Mouse (Mus musculus): ENCODE measurements around the gene Abhd5. TPM values are rescaled to one million over a fixed set of nuclear protein-coding genes. Genes with fewer than 3 reads are reported as not detected.
"Not testable (repeated sequence)": the region's sequence is repeated elsewhere in the genome, so short reads cannot be mapped to it uniquely, and the experiment has no call there.

Gene Abhd5
- 10 to 100 TPM; 15.4 to 18.2 TPM for total RNA-seq (2021)
- long read RNA-seq, experiment 1, transcript Abhd5-204 (7 exons, 3,157 nt): major isoform, 21 of 34 reads
- long read RNA-seq, experiment 1, partial matches to known transcripts: 1 of 34 reads
- long read RNA-seq, experiment 1, other reads (novel, unspliced or antisense): 12 of 34 reads
- long read RNA-seq, experiment 2, transcript Abhd5-204 (7 exons, 3,157 nt): major isoform, 22 of 30 reads
- long read RNA-seq, experiment 2, partial matches to known transcripts: 0 of 30 reads
- long read RNA-seq, experiment 2, other reads (novel, unspliced or antisense): 7 of 30 reads

DNA sequence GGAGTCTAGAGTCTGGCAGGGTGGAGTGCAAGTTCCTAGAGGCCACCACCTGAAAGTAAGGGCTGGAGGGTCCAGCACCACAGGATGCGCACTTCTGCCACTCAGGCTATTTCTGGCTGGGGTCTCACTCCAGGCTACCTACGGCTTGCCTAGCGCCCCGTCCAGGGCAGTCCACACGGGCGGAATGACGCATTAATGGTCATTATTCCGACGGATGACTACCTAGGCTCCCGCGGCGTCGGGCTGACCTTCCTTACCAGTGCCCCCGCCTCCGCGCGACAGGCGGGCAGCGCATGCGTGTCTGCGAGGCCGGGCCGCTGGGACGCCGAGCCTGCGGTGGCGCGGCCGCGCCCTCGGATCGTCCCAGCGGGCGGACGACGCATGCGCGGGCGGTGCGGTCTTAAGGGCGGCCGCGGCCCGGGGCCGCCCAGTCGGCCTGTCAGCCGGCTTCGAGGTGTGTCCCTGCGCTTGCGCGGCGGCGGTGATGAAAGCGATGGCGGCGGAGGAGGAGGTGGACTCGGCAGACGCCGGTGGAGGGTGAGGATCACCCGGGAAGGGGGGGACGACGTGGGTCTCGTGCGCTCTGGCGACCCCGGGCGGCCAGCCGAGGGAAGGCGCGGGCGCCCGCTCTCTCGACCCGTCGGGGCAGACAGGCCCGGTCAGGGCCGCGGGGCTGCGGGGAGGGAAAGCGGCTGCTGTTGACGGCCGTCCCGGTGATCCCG lies at the start of gene Abhd5:
Gene Abhd5, plus strand, starts transcription at position 306 of the 722 bp plus-strand sequence.
- DNase-seq (ENCODE audit: low spot score in 2 of 2): peak; percentile 89 to 92

DNA sequence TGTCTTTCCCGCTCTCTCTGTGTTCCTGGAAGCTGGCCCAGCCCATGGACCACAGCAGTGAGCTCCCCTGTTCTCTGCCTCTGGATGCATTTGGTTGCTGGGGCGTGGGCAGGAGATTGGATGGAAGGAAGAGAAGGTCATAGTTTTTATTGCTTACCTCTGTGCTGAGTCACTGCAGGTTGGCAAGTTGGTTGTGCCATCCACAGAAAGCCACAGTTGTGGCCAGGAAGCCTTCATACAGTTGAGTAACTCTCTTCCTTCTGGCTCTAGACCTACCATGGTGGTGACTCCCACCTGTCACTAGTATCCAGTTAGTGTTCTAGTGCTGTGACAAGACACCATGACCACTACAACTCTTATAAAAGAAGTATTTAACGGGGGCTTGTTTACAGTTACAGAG lies 46.1 kb upstream of the Abhd5 start:
- DNase-seq (ENCODE audit: low spot score in 2 of 2): no peak

- DNase-seq (ENCODE audit: low spot score in 2 of 2): no peak
Observed at GRCm38 (mm10) chr9:122309013-122309980, 42.1 kb upstream of the Abhd5 start.

- DNase-seq (ENCODE audit: low spot score in 2 of 2): peak; percentile 85 to 89
Observed at GRCm38 (mm10) chr9:122310613-122311049, 40.8 kb upstream of the Abhd5 start.

DNA sequence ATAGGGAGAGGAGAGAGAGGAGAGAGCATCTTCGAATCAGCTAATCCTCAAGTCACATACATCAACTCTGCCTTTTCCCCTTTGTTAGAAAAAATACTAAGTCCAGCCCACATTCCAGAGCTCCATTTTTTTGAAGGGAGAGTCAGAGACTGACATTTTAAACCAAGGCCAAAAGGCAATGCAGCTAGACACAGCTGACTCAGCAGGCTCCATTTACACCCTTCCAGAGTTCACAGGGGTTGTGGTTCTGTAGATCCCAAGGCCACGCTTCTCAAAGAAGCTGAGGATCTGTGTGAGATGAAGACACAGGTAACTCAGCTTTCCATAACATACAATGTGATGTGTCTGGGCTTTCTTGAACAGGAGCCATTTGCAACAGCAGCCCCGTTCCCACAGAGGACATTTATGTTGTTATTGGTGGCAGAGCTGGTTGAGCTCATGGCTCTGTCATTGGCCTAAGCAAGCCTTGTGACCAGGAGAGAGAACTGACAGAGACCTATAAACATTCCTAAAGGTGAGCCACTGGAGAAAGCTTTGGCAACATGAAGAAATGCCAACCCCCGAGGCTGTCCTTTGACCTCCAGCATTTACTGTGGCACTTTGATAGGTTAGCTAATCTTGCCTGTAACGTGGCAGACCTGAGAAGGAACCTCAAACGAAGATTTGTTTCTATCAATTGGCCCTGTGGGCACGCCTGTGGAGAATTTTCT lies 40.2 kb upstream of the Abhd5 start:
- no peak for DNase-seq (ENCODE audit: low spot score in 2 of 2)

- no peak for DNase-seq (ENCODE audit: low spot score in 2 of 2)
Observed at GRCm38 (mm10) chr9:122312296-122312990, 39.0 kb upstream of the Abhd5 start.

GRCm38 (mm10) chr9:122313128-122313527 lies 38.3 kb upstream of the Abhd5 start:
- DNase-seq (ENCODE audit: low spot score in 2 of 2): not testable (repeated sequence)

GRCm38 (mm10) chr9:122314386-122314785 lies 37.0 kb upstream of the Abhd5 start:
- no peak for DNase-seq (ENCODE audit: low spot score in 2 of 2)

- no peak for DNase-seq (ENCODE audit: low spot score in 2 of 2)
Observed at GRCm38 (mm10) chr9:122314942-122315341, 36.5 kb upstream of the Abhd5 start.

GRCm38 (mm10) chr9:122315501-122315900 lies 35.9 kb upstream of the Abhd5 start:
- DNase-seq (ENCODE audit: low spot score in 2 of 2): no peak

GRCm38 (mm10) chr9:122316562-122316961 lies 34.8 kb upstream of the Abhd5 start:
- DNase-seq (ENCODE audit: low spot score in 2 of 2): no peak

- no peak for DNase-seq (ENCODE audit: low spot score in 2 of 2)
Observed at GRCm38 (mm10) chr9:122320626-122321025, 30.8 kb upstream of the Abhd5 start.

DNA sequence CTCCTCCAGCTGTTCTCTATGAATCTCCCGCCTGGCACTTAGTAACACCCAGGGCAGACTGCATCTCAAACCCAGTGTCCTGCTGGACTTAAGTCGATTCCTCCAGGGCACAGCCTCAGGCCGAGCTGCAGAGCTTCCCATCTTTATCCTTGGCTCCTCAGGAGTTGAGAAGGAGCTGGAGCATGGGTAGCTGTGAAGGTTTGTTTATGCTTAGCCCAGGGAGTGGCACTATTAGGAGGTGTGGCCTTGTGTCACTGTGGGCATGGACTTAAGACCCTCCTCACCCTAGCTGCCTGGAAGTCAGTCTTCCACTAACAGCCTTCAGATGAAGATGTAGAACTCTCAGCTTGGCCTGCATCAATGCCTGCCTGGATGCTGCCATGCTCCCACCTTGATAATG lies 29.1 kb upstream of the Abhd5 start:
- no peak for DNase-seq (ENCODE audit: low spot score in 2 of 2)

- DNase-seq (ENCODE audit: low spot score in 2 of 2): no peak
Observed at GRCm38 (mm10) chr9:122325996-122326395, 25.4 kb upstream of the Abhd5 start.

DNA sequence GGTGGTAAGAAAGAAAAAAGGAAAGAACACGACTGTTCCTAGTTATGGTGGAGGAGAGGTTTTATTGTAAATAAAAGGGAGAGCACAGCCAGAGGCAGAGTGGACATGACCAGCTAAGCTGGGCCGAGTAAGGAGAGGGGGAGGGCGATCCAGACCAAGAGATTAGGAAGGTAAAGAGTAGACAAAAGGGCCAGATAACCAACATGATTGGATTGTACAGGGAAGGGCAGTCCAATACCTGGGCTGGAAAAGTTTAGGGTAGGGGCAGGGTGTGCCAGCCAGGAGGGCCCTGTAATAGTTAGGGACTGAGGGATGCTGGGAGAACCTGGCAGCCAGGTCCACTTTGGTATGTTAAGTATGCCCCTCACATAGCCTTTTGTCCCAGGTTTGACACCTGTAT lies 23.2 kb upstream of the Abhd5 start:
- no peak for DNase-seq (ENCODE audit: low spot score in 2 of 2)

DNA sequence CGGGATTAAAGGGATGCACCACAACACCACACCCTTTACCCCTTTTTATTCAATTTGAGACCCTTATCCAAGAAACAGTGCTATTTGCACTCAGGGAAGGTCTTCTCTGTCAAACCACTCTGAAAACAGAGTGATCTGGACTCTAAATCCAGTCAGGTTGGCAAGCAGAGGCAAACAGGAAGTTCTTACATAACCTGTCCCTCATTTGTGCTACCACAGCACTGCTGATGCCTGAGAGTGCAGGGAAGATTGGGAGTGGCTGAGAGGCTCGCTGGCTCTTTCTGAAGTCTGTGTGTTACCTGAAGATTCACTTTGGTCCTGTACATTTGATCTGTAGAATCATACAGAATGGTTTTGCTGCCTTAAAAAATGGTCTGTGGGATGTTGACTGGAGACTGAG lies 14.7 kb upstream of the Abhd5 start:
- no peak for DNase-seq (ENCODE audit: low spot score in 2 of 2)

DNA sequence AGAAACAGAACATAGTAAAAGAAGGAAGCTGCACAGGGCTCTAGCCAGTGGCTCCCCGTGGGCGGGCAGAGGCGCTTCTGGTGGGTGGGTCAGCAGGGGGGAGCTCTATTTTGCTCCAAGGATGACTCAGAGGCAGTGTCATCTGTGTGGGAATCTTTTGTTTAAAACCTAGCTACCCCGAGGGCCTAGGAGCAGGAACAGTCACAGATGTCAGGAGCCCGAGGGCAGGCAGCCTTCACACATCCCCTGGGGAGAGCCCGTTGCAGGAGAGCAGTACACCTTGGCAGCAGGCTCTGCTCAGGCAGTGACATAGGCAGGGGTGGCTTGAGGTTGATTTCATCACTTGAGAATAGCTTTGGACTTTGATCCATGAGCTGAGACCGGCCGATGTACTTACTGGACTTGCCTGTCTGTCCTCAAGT lies 13.9 kb upstream of the Abhd5 start:
- no peak for DNase-seq (ENCODE audit: low spot score in 2 of 2)

- DNase-seq (ENCODE audit: low spot score in 2 of 2): no peak
Observed at GRCm38 (mm10) chr9:122339972-122340371, 11.4 kb upstream of the Abhd5 start.

DNA sequence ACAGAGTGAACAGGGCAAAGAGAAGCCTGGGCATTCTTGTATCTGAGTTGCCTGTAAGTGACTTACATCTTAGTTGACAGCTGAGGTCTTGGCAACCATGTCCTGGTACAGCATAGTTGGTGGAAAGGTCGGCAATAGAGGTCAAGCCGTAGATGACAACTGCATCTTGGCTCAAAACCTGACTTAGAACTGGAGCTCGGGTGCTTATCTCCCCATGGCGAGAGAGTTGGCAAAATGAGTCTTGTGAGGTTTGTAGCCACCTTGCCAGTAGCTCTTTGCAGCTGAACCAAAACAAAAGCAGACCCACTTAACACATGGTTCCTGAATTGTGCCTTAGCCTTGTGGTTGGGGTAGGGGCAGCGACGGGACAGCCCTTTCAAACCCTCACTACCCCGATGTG lies 8.0 kb upstream of the Abhd5 start:
- no peak for DNase-seq (ENCODE audit: low spot score in 2 of 2)

DNA sequence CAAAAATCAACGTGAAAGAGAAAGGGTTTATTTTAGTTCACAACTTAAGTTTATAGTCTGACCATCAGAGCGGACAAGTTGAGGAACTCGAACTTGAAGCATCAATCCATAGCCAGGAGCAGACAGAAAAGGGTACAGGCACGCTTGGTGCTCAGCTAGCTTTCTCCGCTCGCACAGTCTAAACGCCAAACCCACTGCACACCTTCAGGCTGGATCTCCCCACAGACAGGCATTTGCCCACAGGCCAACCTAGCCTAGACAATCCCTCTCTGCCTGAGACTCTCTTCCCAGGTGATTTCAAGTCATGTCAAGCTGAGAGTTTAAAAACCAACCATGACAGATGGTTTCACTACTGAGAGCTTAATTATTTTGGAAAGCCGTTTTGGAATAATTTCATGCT lies 6.8 kb upstream of the Abhd5 start:
- no peak for DNase-seq (ENCODE audit: low spot score in 2 of 2)
